Mouse (Mus musculus) ES-Bruce4 (cell line): ENCODE data around the gene Cux2. TPM values are rescaled to one million over a fixed set of nuclear protein-coding genes. Genes with fewer than 3 reads are reported as not detected.

Source experiments
- H3K27ac ChIP-seq: 2 replicates; pipeline ENCODE4 v1.5.1; 2012; ENCODE audit warnings: low read length, inconsistent platforms; ENCODE audit not compliant: insufficient read depth
- H3K27me3 ChIP-seq: 2 replicates; pipeline ENCODE4 v1.6.1; 2012; ENCODE audit warnings: mild to moderate bottlenecking, low read length, inconsistent platforms; ENCODE audit not compliant: control insufficient read depth, poor library complexity, insufficient read depth, severe bottlenecking
- H3K36me3 ChIP-seq: 2 replicates; pipeline ENCODE4 v1.6.1; 2012; ENCODE audit warnings: inconsistent platforms, mild to moderate bottlenecking, low read length, moderate library complexity; ENCODE audit not compliant: control insufficient read depth, poor library complexity, insufficient read depth, severe bottlenecking
- H3K4me1 ChIP-seq: one replicate; pipeline ENCODE4 v1.8.1; 2011; ENCODE audit warnings: low read length; ENCODE audit not compliant: control insufficient read depth, insufficient read depth
- H3K4me3 ChIP-seq: 2 replicates; pipeline ENCODE4 v1.5.1; 2011; ENCODE audit warnings: low read depth, mild to moderate bottlenecking, low read length
- H3K9ac ChIP-seq: 2 replicates; pipeline ENCODE4 v1.6.1; 2012; ENCODE audit warnings: low read depth, mild to moderate bottlenecking, inconsistent platforms; ENCODE audit not compliant: poor library complexity, severe bottlenecking
- H3K9me3 ChIP-seq: replicated peaks from 2 replicates; pipeline ENCODE4 v1.6.1; 2012; ENCODE audit warnings: mild to moderate bottlenecking, low read length, inconsistent platforms; ENCODE audit not compliant: control insufficient read depth, poor library complexity, insufficient read depth, severe bottlenecking
- CTCF ChIP-seq: IDR thresholded peaks from one replicate; pipeline ENCODE4 v1.8.1; 2011; ENCODE audit warnings: low read depth, low read length
- EP300 ChIP-seq: IDR thresholded peaks from 2 replicates; pipeline ENCODE4 v1.6.1; 2011; ENCODE audit warnings: low read depth, low read length; ENCODE audit not compliant: insufficient read depth
- POLR2A ChIP-seq: IDR thresholded peaks from one replicate; pipeline ENCODE4 v1.8.1; 2011; ENCODE audit warnings: low read length; ENCODE audit not compliant: insufficient read depth
- polyA plus RNA-seq: library from polyadenylated mRNA; stranded (reverse); fragments of >200 nt; gene quantifications from 2 replicates; pipeline ENCODE4 v1.2.4, GENCODE M21; 2011; ENCODE audit warnings: low read depth; ENCODE audit not compliant: missing spikeins, insufficient read depth, insufficient read length

Gene Cux2
- polyA plus RNA-seq, 1 experiment = 3.6 TPM

DNA sequence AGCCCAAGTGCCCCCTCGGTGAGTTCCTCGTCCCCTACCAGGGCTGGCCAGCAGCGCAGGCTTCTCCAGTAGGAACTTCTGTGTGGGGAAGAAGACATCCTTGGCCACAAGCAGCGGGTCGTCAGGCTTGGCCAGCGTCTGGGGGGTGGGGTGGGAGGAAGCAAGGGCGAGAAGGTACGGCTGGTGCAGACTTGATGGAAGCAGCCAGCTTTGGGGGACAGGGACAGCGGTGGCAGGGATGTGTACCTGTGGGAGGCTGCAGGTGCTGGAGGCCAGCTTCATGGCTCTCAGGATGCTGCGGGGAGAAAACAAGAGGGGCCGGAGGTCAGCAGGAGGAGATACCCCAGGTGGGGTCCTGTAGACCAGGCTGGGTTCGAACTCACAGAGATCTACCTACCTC lies 174.9 kb downstream of the Cux2 start:
- H3K27ac ChIP-seq = no peak overlapping the region
- H3K9ac ChIP-seq = no peak overlapping the region
- peaks cover 2% of the 10 kb centered on the region for H3K4me1 ChIP-seq
- H3K36me3 ChIP-seq = no peaks in the 10 kb centered on the region
- no peak overlapping the region for H3K4me3 ChIP-seq
- TF ChIP-seq EP300 = no peak
- no peak for TF ChIP-seq CTCF
- TF ChIP-seq POLR2A = no peak
- no peaks in the 10 kb centered on the region for H3K27me3 ChIP-seq
- H3K9me3 ChIP-seq = no peaks in the 10 kb centered on the region

DNA sequence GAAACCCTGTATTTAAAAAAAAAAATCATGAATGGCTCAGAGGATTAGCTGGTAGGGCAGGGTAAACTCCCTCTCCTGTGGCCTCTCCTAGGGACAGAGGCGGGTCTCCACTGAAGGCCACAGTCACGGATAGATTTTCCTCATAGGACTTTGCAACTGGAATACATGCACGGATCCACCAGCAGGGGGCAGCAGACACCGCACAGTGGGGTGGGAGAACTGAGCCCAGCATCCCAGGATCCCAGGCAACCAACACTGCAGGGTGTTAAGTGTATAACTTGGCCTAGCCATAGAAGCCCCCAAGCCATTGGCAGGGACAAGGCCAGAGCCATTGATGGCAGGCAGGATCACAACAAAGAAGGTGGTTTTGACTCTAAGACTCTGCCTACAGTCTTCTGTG lies 177.7 kb downstream of the Cux2 start:
- Histone ChIP-seq H3K4me3 (no peak overlapping the region), H3K9ac (no peak overlapping the region), H3K27me3 (no peaks in the 10 kb centered on the region), H3K27ac (no peak overlapping the region), H3K4me1 (no peaks in the 10 kb centered on the region), H3K36me3 (no peaks in the 10 kb centered on the region), H3K9me3 (no peaks in the 10 kb centered on the region)
- TF ChIP-seq EP300 = no peak
- no peak for TF ChIP-seq POLR2A
- peak; percentile 99 for TF ChIP-seq CTCF

DNA sequence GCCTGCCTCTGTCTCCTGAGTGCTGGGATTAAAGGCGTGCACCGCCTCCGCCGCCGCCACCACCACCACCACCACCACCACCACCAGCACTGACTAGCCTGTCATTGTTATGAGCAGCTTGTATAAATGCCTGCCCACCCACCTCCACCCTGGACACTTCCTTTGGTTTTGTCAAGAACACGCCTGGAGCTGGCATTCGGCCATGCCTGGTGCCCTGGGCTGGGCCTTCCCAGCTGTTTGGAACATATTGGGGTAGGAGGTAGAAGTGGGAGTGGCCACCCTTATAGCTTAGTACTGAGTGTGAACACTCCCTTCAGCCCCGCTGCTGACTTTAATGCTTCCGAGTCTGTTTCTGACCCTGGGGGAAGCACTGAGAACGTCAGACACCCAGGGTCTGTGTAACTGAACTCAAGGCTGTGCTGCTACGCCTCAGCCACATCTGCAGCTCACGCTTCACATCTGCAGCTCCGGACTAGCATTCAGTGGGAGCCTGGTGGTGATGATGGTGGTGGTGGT lies 178.3 kb downstream of the Cux2 start:
- Histone ChIP-seq H3K36me3 (no peaks in the 10 kb centered on the region), H3K4me3 (no peak overlapping the region), H3K4me1 (no peaks in the 10 kb centered on the region), H3K9me3 (no peaks in the 10 kb centered on the region), H3K9ac (no peak overlapping the region), H3K27ac (no peak overlapping the region), H3K27me3 (no peaks in the 10 kb centered on the region)
- TF ChIP-seq CTCF = no peak
- no peak for TF ChIP-seq EP300
- no peak for TF ChIP-seq POLR2A

DNA sequence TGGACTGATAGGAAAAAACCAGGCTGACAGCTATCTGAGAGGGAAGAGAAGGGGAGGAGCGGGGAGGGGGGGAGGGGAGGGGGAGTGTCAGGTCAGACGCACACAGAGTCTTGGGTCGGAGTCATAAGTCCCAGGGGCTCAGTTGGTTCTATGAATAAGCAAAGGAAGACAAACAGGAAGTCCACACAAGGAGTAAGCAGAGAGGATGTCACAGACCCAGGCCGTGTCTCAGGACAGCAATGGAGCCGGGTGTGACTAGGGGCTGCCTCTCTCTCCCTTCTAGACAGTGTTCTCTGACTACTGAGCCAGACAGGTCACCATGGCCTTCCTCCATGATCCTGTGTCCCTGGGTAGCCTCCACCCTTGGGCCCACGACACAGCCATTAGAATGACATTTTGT lies 179.1 kb downstream of the Cux2 start:
- Histone ChIP-seq H3K36me3 (no peaks in the 10 kb centered on the region), H3K27me3 (no peaks in the 10 kb centered on the region), H3K9me3 (no peaks in the 10 kb centered on the region), H3K9ac (no peak overlapping the region), H3K4me3 (no peak overlapping the region), H3K27ac (no peak overlapping the region), H3K4me1 (no peaks in the 10 kb centered on the region)
- TF ChIP-seq EP300 (no peak), POLR2A (no peak), CTCF (no peak)

DNA sequence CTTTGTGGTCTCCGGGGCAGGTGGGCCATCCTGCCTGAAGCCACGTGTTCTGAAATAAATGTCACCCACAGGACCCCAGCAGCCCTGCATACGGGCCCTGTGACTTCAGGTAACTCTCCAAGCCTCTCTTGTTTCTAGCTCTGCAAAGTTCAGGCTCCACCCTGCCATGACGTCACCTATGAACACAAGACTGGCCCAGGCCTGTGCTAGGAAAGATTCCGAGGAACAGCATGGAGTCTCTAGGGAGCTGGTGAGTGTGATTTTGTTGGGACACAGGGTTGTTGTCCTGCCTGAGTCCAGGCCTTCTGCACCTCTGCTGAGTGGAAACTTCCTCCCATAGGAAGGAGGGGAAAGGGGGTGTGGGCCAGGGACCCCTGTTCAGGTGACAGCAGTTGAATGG lies 181.9 kb downstream of the Cux2 start:
- no peak for TF ChIP-seq CTCF
- no peak for TF ChIP-seq POLR2A
- TF ChIP-seq EP300 = no peak
- no peaks in the 10 kb centered on the region for H3K27me3 ChIP-seq

DNA sequence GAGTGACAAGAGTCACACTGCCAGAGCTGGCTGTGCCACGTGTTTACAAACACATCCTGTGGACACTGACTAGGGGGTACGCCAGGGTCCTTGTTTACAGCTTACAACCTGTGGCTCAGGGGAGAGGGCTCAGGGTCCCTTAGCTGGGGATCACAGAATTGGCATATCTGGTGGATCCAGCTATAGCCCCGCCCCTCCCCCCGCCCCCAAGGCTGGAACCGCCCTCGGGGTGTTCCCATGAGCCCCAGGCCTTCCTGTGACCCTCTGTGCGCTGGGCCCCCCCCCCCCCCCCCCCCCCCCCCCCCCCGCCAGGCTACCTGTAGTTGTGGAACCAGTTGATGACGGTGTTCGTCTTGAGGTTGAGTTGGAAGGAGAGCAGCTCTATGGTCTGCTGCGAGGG lies 185.6 kb downstream of the Cux2 start:
- H3K9ac ChIP-seq = peak overlapping the region; percentile 37
- H3K36me3 ChIP-seq = no peaks in the 10 kb centered on the region
- H3K4me1 ChIP-seq = no peaks in the 10 kb centered on the region
- TF ChIP-seq CTCF = no peak
- no peak for TF ChIP-seq POLR2A
- TF ChIP-seq EP300 = no peak
- peak overlapping the region; percentile 68 for H3K4me3 ChIP-seq
- no peak overlapping the region for H3K27ac ChIP-seq
- H3K27me3 ChIP-seq = no peaks in the 10 kb centered on the region
- H3K9me3 ChIP-seq = no peaks in the 10 kb centered on the region

More for the DNA sequence above, 181.9 kb downstream of the Cux2 start:
- peak overlapping the region; percentile 17; the same call in 1 of the 2 replicates for H3K4me3 ChIP-seq
- H3K36me3 ChIP-seq = no peaks in the 10 kb centered on the region
- peak overlapping the region; percentile 23; the same call in 1 of the 2 replicates for H3K9ac ChIP-seq
- H3K27ac ChIP-seq = no peak overlapping the region
- no peaks in the 10 kb centered on the region for H3K9me3 ChIP-seq
- no peaks in the 10 kb centered on the region for H3K4me1 ChIP-seq
